Mouse (Mus musculus) right cerebral cortex, postnatal 4 days (tissue): ENCODE measurements around the gene Agpat1.

ENCODE experiments used
- DNase-seq: peaks from one replicate; pipeline ENCODE4 v3.0.0-alpha.2; 2022

Gene Agpat1

GRCm38 (mm10) chr17:34604061-34604508 is at the start of gene Agpat1:
Gene Agpat1, plus strand, starts transcription at chr17:34604262.
- peak; percentile 94 for DNase-seq

DNA sequence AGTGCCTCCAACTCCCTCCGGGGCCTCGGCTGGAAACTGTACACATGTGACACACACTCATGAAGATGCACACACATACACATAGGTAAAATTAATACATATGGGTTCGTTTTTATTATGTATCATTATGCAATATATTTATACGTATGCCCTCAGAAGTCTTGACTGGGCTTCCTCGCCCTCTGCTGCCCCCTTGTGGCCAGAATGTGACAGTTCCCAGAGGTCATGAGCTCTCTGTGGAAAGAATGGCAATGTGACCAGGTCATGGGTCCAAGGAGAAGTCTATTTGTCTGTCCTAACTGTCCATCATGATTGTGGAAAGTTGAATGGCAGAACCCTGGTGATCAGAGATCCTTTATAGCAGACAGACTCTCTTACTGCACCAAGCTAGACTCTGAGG is 48.6 kb upstream of the Agpat1 start:
- DNase-seq, result peak; percentile 78

GRCm38 (mm10) chr17:34556406-34556805 is 47.7 kb upstream of the Agpat1 start:
- no peak for DNase-seq

DNA sequence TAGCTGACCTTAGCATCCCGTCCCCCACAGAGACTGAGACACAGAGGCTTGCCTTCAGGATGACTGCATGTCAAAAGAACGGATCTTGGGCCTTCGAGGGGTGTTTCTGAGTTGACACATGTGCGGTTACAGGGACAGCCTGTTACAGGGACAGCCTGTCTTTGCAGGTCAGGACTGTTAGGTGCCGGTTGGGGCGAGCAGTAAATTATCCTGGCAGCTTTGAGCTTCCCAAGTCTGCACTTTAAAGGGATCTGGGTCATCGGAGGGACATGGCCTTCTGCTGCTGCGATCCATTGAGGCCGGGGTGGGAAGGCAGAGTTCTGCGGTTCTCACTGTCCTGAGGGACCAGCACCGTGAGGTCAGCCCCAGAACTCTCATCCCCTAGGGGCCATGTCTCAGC is 46.7 kb upstream of the Agpat1 start:
- no peak for DNase-seq

DNA sequence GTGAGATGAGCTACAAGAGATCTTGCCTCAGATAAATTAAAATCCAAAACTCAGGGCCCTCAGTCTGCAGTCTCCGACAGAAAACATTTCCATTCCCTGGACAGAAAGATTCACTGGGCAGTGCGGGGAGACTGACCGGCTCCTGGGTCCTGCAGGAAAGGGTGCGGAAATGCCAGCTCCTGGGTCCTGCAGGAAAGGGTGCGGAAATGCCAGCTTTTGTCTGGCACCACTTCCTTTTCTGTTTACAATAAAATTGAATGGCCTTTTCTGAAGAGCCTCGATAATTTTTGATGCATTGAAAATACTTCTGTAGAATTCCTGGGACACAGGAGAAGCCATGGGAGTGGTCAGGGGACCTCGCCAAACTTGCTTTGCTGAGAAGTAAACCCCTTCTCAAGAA is 44.9 kb upstream of the Agpat1 start:
- DNase-seq, result no peak

DNA sequence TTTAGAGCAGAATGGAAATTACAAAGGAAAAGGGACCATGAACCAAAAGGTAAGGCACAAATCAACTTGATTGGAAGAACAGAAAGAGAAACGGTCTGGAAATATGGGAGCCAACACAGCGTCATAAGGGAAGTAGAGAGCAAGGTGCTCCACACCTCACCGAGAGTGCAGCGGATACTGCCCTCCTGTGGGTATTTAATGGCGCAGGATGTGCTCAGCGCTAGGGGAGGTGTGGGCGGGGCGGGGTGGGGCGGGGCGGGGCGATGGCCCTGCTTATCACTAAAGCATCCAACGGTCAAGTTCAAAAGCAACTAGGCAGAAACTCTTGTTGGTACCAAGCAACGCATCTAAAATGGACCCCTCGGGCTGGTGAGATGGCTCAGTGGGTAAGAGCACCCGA is 44.2 kb upstream of the Agpat1 start:
- no peak for DNase-seq

GRCm38 (mm10) chr17:34560438-34560837 is 43.6 kb upstream of the Agpat1 start:
- DNase-seq, result no peak

GRCm38 (mm10) chr17:34561200-34561599 is 42.9 kb upstream of the Agpat1 start:
- no peak for DNase-seq

DNA sequence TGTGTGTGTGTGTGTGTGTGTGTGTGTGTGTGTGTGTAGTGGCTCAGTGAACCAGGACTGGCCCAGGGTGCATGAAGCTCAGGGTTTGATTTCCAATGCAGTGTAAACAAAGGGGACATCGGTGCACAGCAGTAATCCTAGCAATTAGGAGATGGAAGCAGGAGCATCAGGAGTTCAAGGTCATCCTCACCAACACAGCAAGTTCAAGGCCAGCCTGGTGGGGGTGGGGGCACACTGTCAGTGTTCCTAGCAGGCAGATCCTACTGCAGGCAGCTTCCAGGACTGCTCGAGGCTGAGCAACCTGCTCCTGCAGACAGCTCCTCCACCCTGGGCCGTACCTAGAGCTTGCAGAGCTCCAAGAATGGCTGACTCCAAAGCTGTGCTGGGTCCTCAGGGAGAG is 41.5 kb upstream of the Agpat1 start:
- no peak for DNase-seq

GRCm38 (mm10) chr17:34563354-34563753 is 40.7 kb upstream of the Agpat1 start:
- DNase-seq, result no peak

DNA sequence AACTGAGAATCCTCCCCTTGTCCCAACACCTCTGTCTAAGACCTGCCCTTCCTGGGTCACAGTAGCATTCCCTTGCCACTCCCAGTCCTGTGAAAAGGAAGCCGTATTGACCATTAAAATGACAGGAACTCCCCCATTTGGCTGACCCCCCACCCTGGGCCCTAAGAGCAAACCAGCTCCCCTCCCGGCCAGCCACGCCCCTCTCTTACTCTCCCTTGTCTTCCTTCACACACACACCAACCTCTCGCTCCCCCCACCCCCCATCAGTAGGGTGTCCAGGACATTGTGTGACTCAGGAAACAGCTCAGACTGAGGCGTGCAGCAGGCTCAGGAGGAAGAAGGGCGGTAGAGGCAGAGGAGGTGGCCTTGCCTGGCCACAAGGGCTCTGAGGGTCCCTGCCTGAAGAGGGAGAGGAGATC is 40.0 kb upstream of the Agpat1 start, which contains the start of gene Notch4:
Gene Notch4 (plus strand): TSS at position 266 of the 419 bp plus-strand sequence.
- no peak for DNase-seq

- DNase-seq, result no peak
Measured at GRCm38 (mm10) chr17:34564796-34565195, 39.3 kb upstream of the Agpat1 start.

GRCm38 (mm10) chr17:34567311-34567710 is 36.8 kb upstream of the Agpat1 start:
- no peak for DNase-seq

GRCm38 (mm10) chr17:34568421-34568820 is 35.6 kb upstream of the Agpat1 start:
- DNase-seq, result no peak

DNA sequence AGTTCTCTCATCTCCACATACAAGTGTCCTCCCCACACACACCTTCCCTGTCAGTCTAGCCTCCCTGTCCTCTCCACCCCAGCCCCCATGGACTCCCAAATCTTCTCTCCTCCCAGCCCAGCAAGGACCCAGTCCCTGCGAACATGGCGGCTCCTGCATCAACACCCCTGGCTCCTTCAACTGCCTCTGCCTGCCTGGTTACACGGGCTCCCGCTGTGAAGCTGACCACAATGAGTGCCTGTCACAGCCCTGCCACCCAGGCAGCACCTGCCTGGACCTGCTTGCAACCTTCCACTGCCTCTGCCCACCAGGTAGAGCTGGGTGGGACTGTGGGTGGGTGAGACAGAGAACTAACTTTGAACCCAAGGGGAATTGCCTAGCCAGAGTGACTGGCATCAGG is 34.1 kb upstream of the Agpat1 start:
- no peak for DNase-seq

DNA sequence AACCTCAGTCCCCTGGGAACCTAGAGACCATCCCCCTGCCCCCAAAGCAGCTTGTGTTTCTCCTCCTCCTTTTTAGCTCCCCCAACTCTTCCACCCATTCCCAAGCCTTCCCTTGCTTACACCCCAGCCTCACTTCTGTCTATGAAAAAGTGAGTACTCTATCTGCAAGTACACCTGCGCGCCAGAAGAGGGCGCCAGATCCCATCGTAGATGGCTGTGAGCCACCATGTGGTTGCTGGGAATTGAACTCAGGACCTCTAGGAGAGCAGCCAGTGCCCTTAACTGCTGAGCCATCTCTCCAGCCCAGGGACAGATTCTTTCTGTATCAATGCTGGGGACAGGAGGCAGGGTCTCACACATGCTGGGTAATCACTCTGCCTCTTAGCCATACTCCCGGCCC is 32.2 kb upstream of the Agpat1 start:
- DNase-seq, result no peak

GRCm38 (mm10) chr17:34572361-34572760 is 31.7 kb upstream of the Agpat1 start:
- no peak for DNase-seq

DNA sequence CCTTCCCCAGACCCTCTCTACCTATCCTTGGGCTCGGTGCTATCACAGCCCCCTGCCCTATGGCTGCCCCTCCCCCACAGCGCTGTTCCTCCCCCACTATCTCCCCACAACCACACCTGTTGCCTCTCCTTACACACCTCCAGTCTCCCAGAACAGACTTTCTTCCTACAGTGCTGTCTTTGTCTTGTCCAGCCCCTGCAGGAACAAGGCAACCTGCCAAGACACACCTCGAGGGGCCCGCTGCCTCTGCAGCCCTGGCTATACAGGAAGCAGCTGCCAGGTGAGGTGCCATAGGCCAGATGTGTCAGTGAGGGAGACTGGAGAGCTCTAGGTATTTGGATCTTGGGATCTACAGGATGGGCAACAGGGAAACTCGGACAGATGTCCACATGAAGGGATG is 27.5 kb upstream of the Agpat1 start:
- no peak for DNase-seq

GRCm38 (mm10) chr17:34578070-34578469 is 26.0 kb upstream of the Agpat1 start:
- no peak for DNase-seq

DNA sequence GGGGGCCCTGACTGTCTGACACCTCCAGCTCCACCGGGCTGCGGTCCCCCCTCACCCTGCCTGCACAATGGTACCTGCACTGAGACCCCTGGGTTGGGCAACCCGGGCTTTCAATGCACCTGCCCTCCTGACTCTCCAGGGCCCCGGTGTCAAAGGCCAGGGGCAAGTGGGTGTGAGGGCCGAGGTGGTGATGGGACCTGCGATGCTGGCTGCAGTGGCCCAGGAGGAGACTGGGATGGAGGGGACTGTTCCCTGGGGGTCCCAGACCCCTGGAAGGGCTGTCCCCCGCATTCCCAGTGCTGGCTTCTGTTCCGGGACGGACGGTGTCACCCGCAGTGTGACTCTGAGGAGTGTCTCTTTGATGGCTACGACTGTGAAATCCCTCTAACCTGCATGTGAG is 21.5 kb upstream of the Agpat1 start:
- no peak for DNase-seq

- DNase-seq, result no peak
Measured at GRCm38 (mm10) chr17:34583397-34583796, 20.7 kb upstream of the Agpat1 start.

GRCm38 (mm10) chr17:34583819-34584218 is 20.2 kb upstream of the Agpat1 start:
- DNase-seq, result no peak

DNA sequence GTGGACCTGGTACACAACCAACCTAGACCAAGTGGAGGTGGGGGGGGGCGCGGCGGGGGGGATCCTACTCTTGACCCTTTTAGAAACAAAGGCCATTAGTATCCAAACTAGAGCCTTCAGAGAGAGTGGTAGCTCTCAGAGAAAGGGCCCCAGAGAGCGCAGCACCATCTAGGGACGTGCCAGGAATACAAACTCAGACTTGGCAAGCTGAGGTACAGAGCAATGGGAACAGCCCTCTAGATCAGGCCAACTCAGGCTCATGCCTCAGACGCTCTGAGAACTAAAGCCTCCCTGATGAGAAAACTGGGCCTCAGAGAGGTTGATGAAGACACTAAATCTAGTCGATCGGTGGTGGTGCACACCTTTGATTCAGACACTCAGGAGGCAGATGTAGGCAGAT is 18.9 kb upstream of the Agpat1 start:
- DNase-seq, result no peak

GRCm38 (mm10) chr17:34585877-34586771 is 17.9 kb upstream of the Agpat1 start:
- DNase-seq, result no peak
